Mouse (Mus musculus) ovary, postnatal 36 days (tissue): Measurements from ENCODE around the gene Zfp423.

ENCODE experiments used
- DNase-seq: peaks from one replicate; pipeline ENCODE4 v3.0.0; 2022; ENCODE audit warnings: low spot score, mixed read lengths

Gene Zfp423

DNA sequence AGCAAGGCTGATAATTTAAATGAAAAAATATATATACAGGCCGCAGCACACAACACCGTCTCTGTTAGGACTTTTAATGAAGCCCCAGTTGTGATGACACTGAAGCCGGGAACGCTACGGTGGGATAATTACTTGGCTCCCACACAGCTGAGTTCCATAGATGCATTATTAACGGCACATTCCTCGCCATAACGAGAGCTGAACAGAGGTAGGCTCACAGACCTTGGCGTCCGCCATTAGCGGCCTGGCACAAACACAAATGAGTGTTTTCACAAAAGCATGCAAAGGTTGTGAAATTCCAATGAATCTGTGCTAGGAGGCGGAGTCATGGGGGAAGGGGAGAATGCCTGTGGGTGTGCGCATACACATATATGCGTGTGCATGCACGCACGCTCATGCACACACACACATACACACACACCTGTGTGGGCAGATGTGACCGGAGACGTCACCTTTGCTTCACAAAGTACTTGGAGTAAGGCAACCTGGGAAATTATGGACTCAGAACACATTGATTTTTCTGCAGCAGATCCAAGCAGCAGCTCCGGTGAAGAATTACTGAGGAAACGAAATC is 214.2 kb downstream of the Zfp423 start:
- no peak for DNase-seq

DNA sequence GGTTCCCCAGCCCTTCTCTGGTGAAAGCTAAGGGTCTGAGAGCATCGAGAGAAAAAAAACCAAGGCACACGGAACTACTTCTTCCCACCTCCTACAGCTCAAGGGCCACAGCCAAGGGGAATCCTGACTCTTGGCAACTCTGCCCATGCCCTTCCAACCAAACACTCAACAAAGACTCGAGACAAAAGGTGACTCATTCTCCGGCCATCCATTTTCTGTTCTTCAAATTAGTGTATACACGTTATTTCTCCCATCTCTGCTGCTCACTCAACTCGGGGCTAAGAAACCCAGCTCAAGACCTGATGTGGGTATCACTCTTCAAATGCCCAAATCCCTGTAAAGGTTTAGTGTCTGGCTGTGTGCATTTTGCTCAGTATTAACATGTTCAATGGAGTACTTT is 214.8 kb downstream of the Zfp423 start:
- no peak for DNase-seq

DNA sequence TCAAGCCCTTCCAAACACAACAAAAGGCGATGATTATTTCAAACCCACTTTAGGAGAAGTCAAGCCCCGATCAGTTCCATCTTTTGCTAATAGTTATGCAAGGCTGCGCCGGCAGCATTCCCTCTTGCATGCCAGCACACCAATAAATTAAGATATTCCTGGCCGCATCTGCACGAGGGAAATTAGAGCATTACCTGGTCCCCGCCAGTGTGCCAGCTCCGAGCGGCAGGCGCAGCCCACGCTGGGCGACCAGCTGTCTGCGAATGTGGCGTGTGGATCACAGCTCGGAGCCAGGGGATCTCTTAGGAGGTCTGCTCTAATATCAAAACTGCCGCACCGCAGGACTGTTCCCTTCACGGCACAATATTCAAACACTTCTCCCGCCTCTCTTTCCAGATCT is 217.4 kb downstream of the Zfp423 start:
- no peak for DNase-seq

DNA sequence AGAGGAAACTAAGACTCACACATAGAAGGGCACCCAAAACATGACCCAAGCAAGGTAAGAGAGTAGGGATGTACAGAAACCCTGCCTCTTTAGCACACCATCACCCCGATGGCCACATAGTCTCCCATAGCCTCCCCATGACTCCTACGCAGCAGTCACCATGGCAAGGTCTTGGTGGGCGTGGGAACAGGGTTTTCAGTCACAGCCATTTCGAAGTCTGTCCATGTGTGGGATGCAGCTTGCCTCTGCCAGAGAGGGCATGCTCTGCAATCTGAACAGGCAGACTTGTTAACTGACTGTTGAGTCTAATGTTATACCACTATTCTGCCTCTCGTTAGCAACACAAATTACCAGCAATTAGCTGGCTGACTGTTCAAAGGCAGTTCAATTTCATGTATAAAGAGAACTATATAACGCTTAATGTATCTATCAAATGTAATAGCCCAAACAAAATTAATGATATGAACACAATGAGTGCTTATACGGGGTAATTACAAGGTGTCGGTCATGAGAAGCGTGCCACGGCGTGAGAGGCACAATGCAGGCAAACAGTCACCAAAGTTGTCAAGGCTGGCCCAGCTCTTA is 218.4 kb downstream of the Zfp423 start:
- DNase-seq: no peak

- DNase-seq: no peak
Measured at GRCm38 (mm10) chr8:87737900-87738299, 221.5 kb downstream of the Zfp423 start.

DNA sequence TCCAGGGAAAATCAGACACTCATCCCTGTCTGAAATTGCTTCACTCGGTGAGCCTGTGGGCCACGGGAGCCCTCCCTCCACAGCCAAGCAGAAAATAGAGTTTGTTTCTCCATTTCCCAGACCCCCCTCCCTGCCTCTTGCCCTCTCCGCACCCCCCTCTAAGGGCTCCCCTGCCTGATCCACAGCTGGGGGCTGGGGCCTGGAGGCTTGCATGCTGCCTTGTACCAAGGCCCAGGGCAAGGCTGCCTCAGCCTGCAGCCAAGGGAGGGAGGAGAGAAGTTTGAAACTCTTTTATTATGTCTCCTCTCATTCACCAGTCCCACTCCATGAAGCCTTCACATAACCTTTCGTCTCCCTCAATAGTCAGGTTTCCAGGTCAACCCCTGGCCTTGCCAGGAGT is 224.5 kb downstream of the Zfp423 start:
- DNase-seq: no peak

- no peak for DNase-seq
Measured at GRCm38 (mm10) chr8:87734496-87734895, 224.9 kb downstream of the Zfp423 start.

GRCm38 (mm10) chr8:87731062-87731461 is 228.3 kb downstream of the Zfp423 start:
- no peak for DNase-seq

- no peak for DNase-seq
Measured at GRCm38 (mm10) chr8:87723015-87723414, 236.4 kb downstream of the Zfp423 start.

DNA sequence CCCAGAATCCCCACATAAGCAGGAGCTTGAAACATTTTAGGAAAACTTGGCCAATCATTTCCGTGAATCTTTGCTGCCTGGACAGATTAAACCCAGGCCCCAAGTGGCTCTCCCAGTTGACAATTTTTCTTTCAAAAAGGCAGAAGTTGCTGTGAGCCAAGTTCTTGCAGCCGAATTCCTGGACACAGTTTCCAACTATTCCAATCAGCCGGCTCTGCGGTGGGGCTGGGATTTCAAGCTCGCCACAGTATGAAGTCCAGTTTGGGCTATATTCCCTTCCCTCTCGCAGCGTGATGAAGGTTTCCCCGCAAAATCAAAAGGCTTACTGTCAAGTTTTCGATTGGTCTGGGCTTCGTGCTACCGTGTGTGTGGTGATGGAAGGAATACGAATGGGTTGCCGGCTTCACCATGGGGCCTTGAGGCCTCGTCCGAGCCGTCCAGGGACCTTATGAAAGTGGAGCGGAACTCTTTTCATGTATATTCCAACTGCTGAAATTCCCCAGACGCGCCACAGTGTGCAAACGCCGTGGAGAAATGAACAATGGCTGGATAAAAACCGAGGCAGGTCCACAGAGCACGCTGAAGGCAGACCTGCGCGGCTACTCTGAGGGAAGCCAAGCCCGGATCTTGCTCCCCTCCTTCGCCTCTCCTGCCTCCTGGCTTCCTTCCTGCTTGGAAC is 240.1 kb downstream of the Zfp423 start:
- no peak for DNase-seq

GRCm38 (mm10) chr8:87717445-87717844 is 241.9 kb downstream of the Zfp423 start:
- no peak for DNase-seq

GRCm38 (mm10) chr8:87716726-87717248 is 242.6 kb downstream of the Zfp423 start:
- DNase-seq: no peak

- DNase-seq: peak; percentile 53
Measured at GRCm38 (mm10) chr8:87715731-87716682, 243.4 kb downstream of the Zfp423 start.

DNA sequence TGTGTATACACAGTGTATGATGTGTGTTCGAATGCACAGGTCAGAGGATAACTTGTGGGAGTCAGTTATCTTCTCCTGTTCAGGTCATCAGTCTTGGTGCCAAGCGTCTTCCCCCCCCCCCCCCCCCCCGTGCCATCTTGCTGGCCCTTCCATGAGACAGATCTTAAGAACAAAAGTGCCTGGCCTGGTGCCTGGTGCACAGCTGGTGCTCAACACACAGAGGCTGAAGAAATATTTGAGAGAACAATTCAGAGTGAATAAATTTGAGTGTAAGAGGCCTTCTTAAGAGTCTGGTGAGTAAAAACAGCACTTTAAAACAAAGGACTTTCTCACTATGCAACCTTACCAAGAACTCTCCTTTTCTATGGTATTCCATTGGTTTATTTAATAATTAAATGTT is 245.4 kb downstream of the Zfp423 start:
- DNase-seq: no peak

DNA sequence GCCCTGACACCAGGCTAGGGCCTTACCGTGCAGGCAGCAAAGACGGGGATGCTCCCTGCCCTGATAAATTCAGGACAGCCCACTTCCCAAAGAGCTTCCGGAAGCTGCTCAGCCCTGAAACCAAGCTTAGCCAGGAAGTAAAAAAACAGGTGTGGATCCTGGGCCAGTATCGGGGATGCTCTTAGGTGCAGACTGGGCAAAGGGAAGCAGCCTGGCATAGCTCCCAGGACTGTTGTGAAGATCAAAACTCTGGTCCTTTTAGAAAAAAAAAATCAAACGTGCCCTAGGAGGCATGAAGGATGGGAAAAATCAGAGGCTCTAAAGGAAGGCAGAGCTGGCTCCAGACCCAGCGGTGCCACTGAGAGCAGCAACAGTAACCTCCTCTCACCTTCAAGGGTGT is 247.4 kb downstream of the Zfp423 start:
- no peak for DNase-seq

DNA sequence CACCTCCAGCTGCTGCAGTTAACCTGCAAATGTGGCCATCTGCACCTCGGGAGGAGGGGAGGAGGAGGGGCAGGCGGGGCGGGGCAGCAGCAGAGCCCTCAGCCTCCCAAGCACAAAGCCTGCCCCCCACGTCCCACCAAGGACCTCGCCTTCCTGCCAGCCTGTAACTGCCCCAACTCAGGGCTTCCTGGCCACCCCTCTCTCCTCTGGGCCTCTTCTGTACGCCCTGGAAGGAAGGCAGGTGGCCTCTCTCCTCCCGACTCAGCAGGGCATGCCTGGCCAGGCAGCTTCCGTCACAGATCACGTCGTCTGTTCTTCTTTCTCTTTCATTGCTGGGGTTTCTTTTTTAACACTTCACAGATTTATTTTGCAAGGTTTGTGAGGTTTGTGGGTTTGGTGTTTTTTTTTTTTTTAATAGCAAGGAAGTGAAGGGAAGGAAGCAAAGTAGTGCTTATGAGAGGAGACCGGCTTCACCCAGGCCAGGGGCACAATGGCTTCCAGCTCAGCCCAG is 251.2 kb downstream of the Zfp423 start:
- DNase-seq: no peak

DNA sequence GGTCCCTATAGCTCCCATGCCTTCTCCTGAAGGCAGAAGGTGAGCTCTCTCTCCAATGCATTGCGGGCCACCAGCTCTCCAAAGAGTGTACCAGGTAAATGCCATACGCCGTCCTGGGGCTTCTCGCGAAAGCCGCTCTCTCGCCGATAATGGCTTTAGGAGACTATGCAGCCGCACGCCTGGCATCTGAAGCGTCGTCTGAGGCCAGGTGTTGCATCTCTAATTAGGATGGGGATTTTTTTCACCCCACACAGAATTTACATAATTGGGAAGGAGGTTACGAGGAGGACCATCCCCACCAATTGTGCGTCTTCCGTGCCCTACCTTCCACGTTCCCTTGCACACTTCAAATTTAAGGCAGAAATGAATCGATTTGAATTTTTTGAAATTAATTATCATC is 252.2 kb downstream of the Zfp423 start:
- no peak for DNase-seq

- no peak for DNase-seq
Measured at GRCm38 (mm10) chr8:87704756-87705155, 254.6 kb downstream of the Zfp423 start.

DNA sequence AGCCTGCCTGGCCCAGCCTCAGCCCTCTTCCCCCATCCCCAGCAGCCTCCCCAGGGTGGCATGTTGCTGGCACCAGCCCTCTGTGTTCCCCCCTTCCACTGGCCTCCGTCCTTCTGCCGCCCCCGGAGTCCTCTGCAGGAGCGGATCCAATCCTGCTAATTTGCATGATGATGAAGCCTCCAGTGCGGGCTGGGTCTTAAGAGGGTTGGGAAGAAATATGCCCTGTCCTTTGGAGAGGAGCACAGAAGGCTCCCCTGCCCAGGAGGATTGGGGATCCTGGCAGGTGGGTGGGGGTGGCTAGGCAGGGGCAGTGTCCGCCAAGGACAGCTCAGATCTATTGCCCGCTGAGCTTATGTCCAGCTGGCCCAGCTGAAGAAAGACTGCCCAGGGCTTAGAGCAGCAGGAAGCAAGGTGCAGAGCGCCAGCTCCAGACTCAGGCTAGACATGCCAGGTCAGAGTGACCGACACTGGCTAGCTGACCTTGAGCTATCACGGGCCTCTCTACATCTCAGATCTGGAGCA is 256.5 kb downstream of the Zfp423 start:
- DNase-seq: peak; percentile 72

DNA sequence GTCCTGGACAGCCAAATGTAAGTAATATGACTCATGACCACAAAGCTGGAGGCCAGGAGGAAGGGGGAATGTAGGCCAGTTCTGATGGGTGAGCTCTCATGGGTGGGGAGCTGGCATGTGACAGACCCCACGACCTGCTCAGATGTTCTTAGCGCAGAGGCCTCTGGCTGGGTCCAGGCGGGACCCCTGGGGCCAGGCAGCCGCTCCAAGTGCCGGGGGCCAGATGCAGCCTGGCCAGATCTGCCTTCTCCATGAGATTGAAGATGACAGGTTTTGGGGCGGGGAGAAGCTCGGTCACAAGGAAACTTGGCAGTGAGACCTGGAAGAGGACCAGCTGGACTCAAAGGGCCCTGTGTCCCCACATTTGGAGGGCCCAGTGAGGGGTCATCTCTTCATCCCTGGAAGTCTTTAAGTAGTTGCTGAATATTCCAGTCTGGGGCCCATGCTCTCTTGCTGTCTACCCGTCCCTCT is 257.3 kb downstream of the Zfp423 start:
- no peak for DNase-seq

- DNase-seq: no peak
Measured at GRCm38 (mm10) chr8:87701583-87701982, 257.8 kb downstream of the Zfp423 start.

DNA sequence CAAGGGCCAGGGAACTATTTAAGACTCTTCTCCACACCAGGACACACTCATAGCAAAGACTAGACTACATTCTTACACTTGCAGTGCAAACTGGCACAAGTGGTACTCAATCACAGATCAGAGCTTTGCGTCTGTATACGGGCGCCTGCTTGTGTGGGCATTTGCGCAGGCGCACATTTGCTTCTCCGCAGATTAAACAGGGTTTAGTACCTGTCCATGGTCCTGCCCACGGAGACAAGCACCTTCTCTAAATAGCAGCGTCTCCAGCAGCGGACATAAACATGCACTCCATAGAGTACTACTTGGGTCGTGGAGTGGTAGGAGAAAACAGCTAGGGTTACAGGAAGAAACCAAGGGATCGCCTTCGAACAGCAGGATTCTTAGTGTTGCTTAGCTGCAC is 259.1 kb downstream of the Zfp423 start:
- peak; percentile 39 for DNase-seq
